Mouse (Mus musculus) liver, postnatal 0 days (tissue): ENCODE results near the gene Cdh23.

ENCODE experiments used
- CTCF ChIP-seq: sonication (generic); IDR thresholded peaks from 2 replicates; pipeline ENCODE4 v1.5.1; 2016; ENCODE audit warnings: antibody characterized with exemption, low read depth
- EP300 ChIP-seq: IDR thresholded peaks from 2 replicates; pipeline ENCODE4 v1.6.1; 2016; ENCODE audit warnings: antibody characterized with exemption, low read depth, mild to moderate bottlenecking

- TF ChIP-seq CTCF (no peak), EP300 (no peak)
Measured at GRCm38 (mm10) chr10:60430591-60430990, 265.7 kb downstream of the Cdh23 start.
